Mouse (Mus musculus): ENCODE data around the gene Rab3c.

Gene Rab3c

GRCm38 (mm10) chr13:110018941-110019743 lies 261.7 kb downstream of the Rab3c start:
- 8% methylated on average over 20 of the region's 20 CpGs for whole genome bisulfite sequencing

- 1% methylated on average over 17 of the region's 17 CpGs for WGBS
These were observed 262.3 kb downstream of the Rab3c start for GRCm38 (mm10) chr13:110018431-110018901.

- 58% methylated on average over 4 of the region's 4 CpGs for WGBS
These were observed 268.8 kb downstream of the Rab3c start for GRCm38 (mm10) chr13:110012029-110012428.

- 49% methylated on average over 6 of the region's 6 CpGs for WGBS
These were observed 269.9 kb downstream of the Rab3c start for GRCm38 (mm10) chr13:110010876-110011275.

- 33% methylated on average over 8 of the region's 8 CpGs for WGBS
These were observed 272.3 kb downstream of the Rab3c start for GRCm38 (mm10) chr13:110008539-110008938.

- WGBS, result 70% methylated on average over 21 of the region's 21 CpGs
These were observed 274.6 kb downstream of the Rab3c start for GRCm38 (mm10) chr13:110006106-110006781.
